Mouse (Mus musculus): ENCODE measurements around the gene Rhox3c. TPM values are rescaled to one million over a fixed set of nuclear protein-coding genes. Genes with fewer than 3 reads are reported as not detected.
"Not testable (repeated sequence)": the region's sequence is repeated elsewhere in the genome, so short reads cannot be mapped to it uniquely, and the experiment has no call there.

The Rhox3c gene
- not detected for total RNA-seq (2021)
- long read RNA-seq, experiment 1: 0 reads
- long read RNA-seq, experiment 2: 0 reads

DNA sequence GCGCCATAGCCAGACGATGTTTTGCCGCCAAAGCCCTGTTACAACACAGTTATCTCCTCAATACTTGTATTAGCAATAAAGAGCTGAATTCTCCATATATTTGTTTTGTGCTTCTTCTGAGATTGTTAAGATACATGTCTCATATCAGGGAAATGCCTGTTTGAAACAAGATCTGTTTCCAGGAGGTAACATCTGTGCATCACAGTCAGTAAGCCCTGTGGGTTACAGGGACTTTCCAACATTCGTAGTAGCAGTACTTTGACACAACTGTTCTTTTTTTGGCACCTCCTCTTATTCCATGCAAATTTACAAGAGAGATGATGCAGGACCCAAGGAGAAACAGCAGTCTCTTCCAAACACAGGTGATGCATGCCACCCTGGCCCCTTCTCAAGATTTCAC lies at the start of gene Rhox3c:
TSS of gene Rhox3c (plus strand) at position 301 of the 400 bp plus-strand sequence.
- not testable (repeated sequence) for DNase-seq

- DNase-seq: not testable (repeated sequence)
Measured at GRCm38 (mm10) chrX:37411767-37412166, 46.6 kb upstream of the Rhox3c start, which contains the start of gene Rhox2b. Gene Rhox2b, plus strand, starts transcription at chrX:37412067.

GRCm38 (mm10) chrX:37432194-37432593 lies 26.2 kb upstream of the Rhox3c start, which contains the start of gene Rhox4b:
Gene Rhox4b, plus strand, starts transcription at chrX:37432494.
- DNase-seq: not testable (repeated sequence)

DNA sequence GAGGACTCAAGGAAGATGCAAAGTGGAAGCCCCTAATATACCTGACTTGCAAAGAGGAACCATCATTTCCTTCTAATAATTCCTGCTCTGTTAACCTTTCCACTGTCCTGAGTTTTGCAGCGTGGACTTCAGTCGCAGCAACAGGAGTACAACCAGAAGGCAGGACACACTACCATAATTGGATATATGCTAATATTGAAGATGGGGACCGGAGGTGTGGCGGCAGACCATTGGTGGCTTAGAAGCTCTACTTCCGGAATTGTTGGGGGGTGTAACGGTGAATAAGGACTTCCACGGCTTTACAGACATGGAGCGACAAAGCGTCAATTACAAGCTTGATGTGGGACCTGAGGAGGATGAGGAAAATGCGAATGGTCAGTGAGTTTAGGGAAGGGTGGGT lies 5.0 kb upstream of the Rhox3c start, which contains the start of gene Rhox2c:
TSS of gene Rhox2c (plus strand) at position 301 of the 400 bp plus-strand sequence.
- not testable (repeated sequence) for DNase-seq

DNA sequence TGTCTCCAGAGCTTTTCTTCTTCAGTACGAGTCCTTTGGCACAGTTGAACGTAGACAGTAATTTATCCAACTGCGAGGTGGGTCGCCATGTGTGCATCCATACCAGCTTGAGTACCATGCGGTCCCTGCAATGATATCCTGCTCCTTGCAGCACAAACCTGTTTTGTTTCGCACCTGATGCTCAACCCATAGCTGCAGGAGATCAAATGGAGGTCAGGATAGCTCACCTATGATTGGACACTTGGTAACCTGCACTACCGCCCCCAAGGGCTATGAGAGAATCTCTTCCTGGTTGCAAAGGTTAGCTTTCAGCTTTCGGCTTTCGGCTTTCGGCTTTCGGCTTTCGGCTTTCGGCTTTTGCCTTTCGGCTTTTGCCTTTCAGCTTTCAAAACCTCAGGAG lies 21.7 kb downstream of the Rhox3c start, which contains the start of gene Rhox4c:
TSS of gene Rhox4c (plus strand) at position 301 of the 400 bp plus-strand sequence.
- DNase-seq: not testable (repeated sequence)

GRCm38 (mm10) chrX:37514059-37514458 lies 55.7 kb downstream of the Rhox3c start, which contains the start of gene Rhox4d:
Gene Rhox4d, plus strand, starts transcription at chrX:37514359.
- DNase-seq: not testable (repeated sequence)

Other genes with a start within 250 kb of the Rhox3c start
- gene Gm9, start 247.5 kb upstream of the Rhox3c start, total RNA-seq (2021): not detected
- gene Rhox1, start 236.3 kb upstream of the Rhox3c start, total RNA-seq (2021): not detected
- not detected for gene Rhox2a, start 213.6 kb upstream of the Rhox3c start, total RNA-seq (2021)
- gene Rhox3a, start 208.7 kb upstream of the Rhox3c start, total RNA-seq (2021): not detected
- gene Rhox4a, start 193.2 kb upstream of the Rhox3c start, total RNA-seq (2021): not detected
- gene Rhox3a2, start 78.6 kb upstream of the Rhox3c start, total RNA-seq (2021): not detected
- not detected for gene Rhox4a2, start 67.7 kb upstream of the Rhox3c start, total RNA-seq (2021)
- not detected for gene Rhox2b, start 46.5 kb upstream of the Rhox3c start, total RNA-seq (2021)
- gene Rhox4b, start 26.1 kb upstream of the Rhox3c start, total RNA-seq (2021): not detected
- not detected for gene Rhox2c, start 4.9 kb upstream of the Rhox3c start, total RNA-seq (2021)
- gene Rhox4c, start 21.8 kb downstream of the Rhox3c start, total RNA-seq (2021): not detected
- gene Rhox2d, start 34.8 kb downstream of the Rhox3c start, total RNA-seq (2021): not detected
- gene Rhox4d, start 55.8 kb downstream of the Rhox3c start, total RNA-seq (2021): not detected
- gene Rhox2e, start 71.9 kb downstream of the Rhox3c start, total RNA-seq (2021): not detected
- gene Rhox3e, start 83.4 kb downstream of the Rhox3c start, total RNA-seq (2021): not detected
- gene Rhox4e, start 98.8 kb downstream of the Rhox3c start, total RNA-seq (2021): not detected
- not detected for gene Rhox2f, start 112.8 kb downstream of the Rhox3c start, total RNA-seq (2021)
- gene Rhox3f, start 122.4 kb downstream of the Rhox3c start, total RNA-seq (2021): not detected
- not detected for gene Rhox4f, start 149.1 kb downstream of the Rhox3c start, total RNA-seq (2021)
- gene Rhox3g, start 170.0 kb downstream of the Rhox3c start, total RNA-seq (2021): not detected
- not detected for gene Rhox2g, start 184.9 kb downstream of the Rhox3c start, total RNA-seq (2021)
- gene Rhox4g, start 192.7 kb downstream of the Rhox3c start, total RNA-seq (2021): not detected
- not detected for gene Rhox3h, start 210.2 kb downstream of the Rhox3c start, total RNA-seq (2021)
- gene Rhox2h, start 214.7 kb downstream of the Rhox3c start, total RNA-seq (2021): not detected

All from gastrocnemius, postnatal 25 days (tissue).